Mouse (Mus musculus) kidney, postnatal 0 days (tissue): ENCODE measurements around the gene Gabrb2. TPM values are rescaled to one million over a fixed set of nuclear protein-coding genes. Genes with fewer than 3 reads are reported as not detected.

Experiments used
- ATAC-seq: fragments of 200-750 bp; cut with Nextera tagmentation; replicated peaks from 2 replicates; pipeline ENCODE4 v1.8.0; 2017; ENCODE audit warnings: low read depth, moderate number of reproducible peaks, moderate TSS enrichment, moderate library complexity; ENCODE audit not compliant: low FRiP score
- DNase-seq: peaks from one replicate; pipeline ENCODE4 v3.0.0-alpha.2; 2016; ENCODE audit warnings: low spot score
- H3K27ac ChIP-seq: fragments of 300-500 bp; sonication (generic); 2 replicates; pipeline ENCODE4 v1.5.1; 2014; ENCODE audit warnings: mild to moderate bottlenecking
- H3K27me3 ChIP-seq: fragments of 300-500 bp; sonication (generic); 2 replicates; pipeline ENCODE4 v1.6.1; 2014; ENCODE audit warnings: low read length, mixed read lengths; ENCODE audit not compliant: insufficient read depth
- H3K36me3 ChIP-seq: fragments of 300-500 bp; sonication (generic); 2 replicates; pipeline ENCODE4 v1.6.1; 2014; ENCODE audit warnings: low read length, mixed read lengths; ENCODE audit not compliant: insufficient read depth
- H3K4me1 ChIP-seq: fragments of 300-500 bp; sonication (generic); replicated peaks from 2 replicates; pipeline ENCODE4 v1.6.1; 2014; ENCODE audit warnings: antibody characterized with exemption, low read length, mixed read lengths; ENCODE audit not compliant: insufficient read depth
- H3K4me2 ChIP-seq: fragments of 300-500 bp; sonication (generic); 2 replicates; pipeline ENCODE4 v1.6.1; 2014; ENCODE audit warnings: mild to moderate bottlenecking, low read length, moderate library complexity, mixed read lengths
- H3K4me3 ChIP-seq: fragments of 300-500 bp; sonication (generic); replicated peaks from 2 replicates; pipeline ENCODE4 v1.5.1; 2014; ENCODE audit warnings: low read depth, low read length
- H3K9ac ChIP-seq: fragments of 300-500 bp; sonication (generic); 2 replicates; pipeline ENCODE4 v1.6.1; 2014; ENCODE audit warnings: low read depth, low read length
- H3K9me3 ChIP-seq: fragments of 300-500 bp; sonication (generic); replicated peaks from 2 replicates; pipeline ENCODE4 v1.6.1; 2016; ENCODE audit warnings: low read length, inconsistent platforms, mixed read lengths
- CTCF ChIP-seq: IDR thresholded peaks from 2 replicates; pipeline ENCODE4 v1.5.1; 2016; ENCODE audit warnings: antibody characterized with exemption, low read depth, mild to moderate bottlenecking, moderate library complexity
- WGBS: fragments of 180-500 bp; shearing (Covaris S2); extraction: QIAGEN DNeasy Blood & Tissue Kit; methylation state at CpG from one replicate; pipeline ENCODE4 v1.1.7; 2014; 5-methylcytosine and 5-hydroxymethylcytosine counted together
- polyA plus RNA-seq: library from polyadenylated mRNA; unstranded; fragments of >200 nt; fragmentation: Nextera tagmentation; extraction: Ambion mirVana; gene quantifications from 2 replicates; pipeline ENCODE4 v1.2.1, GENCODE M21; 2015

Gabrb2 gene
- polyA plus RNA-seq, 1 experiment from 2014 or later: 0.37 TPM

GRCm38 (mm10) chr11:42528226-42528881 is 108.8 kb downstream of the Gabrb2 start:
- Histone ChIP-seq H3K4me3 (no peak overlapping the region), H3K9me3 (no peaks in the 10 kb centered on the region), H3K4me2 (no peak overlapping the region), H3K9ac (no peak overlapping the region), H3K27ac (no peak overlapping the region), H3K36me3 (no peaks in the 10 kb centered on the region), H3K4me1 (no peaks in the 10 kb centered on the region), H3K27me3 (no peaks in the 10 kb centered on the region)
- no peak for TF ChIP-seq CTCF
- 95% methylated on average over 3 of the region's 3 CpGs for WGBS
- DNase-seq (no peak), ATAC-seq (no peak)

GRCm38 (mm10) chr11:42532577-42532976 is 113.0 kb downstream of the Gabrb2 start:
- TF ChIP-seq CTCF: no peak
- H3K4me2 ChIP-seq: no peak overlapping the region
- no peak overlapping the region for H3K4me3 ChIP-seq
- DNase-seq: no peak
- no peaks in the 10 kb centered on the region for H3K27me3 ChIP-seq
- H3K27ac ChIP-seq: no peak overlapping the region
- H3K9me3 ChIP-seq: no peaks in the 10 kb centered on the region
- H3K4me1 ChIP-seq: no peaks in the 10 kb centered on the region
- H3K36me3 ChIP-seq: no peaks in the 10 kb centered on the region
- H3K9ac ChIP-seq: no peak overlapping the region
- no peak for ATAC-seq
- 71% methylated on average over 2 of the region's 2 CpGs for WGBS

DNA sequence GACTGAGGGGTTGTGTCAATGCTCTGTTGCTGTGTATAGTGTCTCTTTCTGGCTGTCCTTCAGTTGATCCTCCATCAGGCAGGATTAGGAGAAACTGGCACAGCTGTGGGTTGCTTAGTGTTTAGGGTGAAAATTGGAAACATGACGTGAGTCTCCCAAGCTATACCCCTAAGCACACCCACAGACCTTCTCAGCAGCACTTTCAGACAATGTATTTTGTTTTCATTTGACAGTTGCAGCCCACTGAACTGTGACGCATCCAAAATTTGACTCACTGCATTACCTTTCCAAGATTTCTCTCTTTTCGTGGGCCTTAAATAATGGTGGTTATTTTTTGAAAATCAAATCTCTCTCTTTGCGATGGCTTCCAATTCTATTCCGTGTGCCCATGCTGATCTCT is 115.7 kb downstream of the Gabrb2 start:
- DNase-seq (no peak), ATAC-seq (no peak)
- Histone ChIP-seq H3K9me3 (no peaks in the 10 kb centered on the region), H3K27me3 (no peaks in the 10 kb centered on the region), H3K4me3 (no peak overlapping the region), H3K9ac (no peak overlapping the region), H3K4me1 (no peaks in the 10 kb centered on the region), H3K36me3 (no peaks in the 10 kb centered on the region), H3K27ac (no peak overlapping the region), H3K4me2 (no peak overlapping the region)
- no peak for TF ChIP-seq CTCF
- WGBS: 78% methylated on average over 5 of the region's 5 CpGs

GRCm38 (mm10) chr11:42535861-42536260 is 116.3 kb downstream of the Gabrb2 start:
- Histone ChIP-seq H3K27me3 (no peaks in the 10 kb centered on the region), H3K9ac (no peak overlapping the region), H3K4me2 (no peak overlapping the region), H3K27ac (no peak overlapping the region), H3K4me3 (no peak overlapping the region), H3K4me1 (no peaks in the 10 kb centered on the region), H3K9me3 (no peaks in the 10 kb centered on the region), H3K36me3 (no peaks in the 10 kb centered on the region)
- ATAC-seq (no peak), DNase-seq (no peak)
- 83% methylated on average over 1 of the region's 1 CpGs for WGBS
- TF ChIP-seq CTCF: no peak

GRCm38 (mm10) chr11:42542861-42543260 is 123.3 kb downstream of the Gabrb2 start:
- H3K9me3 ChIP-seq: no peaks in the 10 kb centered on the region
- no peak for DNase-seq
- no peaks in the 10 kb centered on the region for H3K27me3 ChIP-seq
- H3K36me3 ChIP-seq: no peaks in the 10 kb centered on the region
- TF ChIP-seq CTCF: no peak
- ATAC-seq: no peak
- 87% methylated on average over 2 of the region's 2 CpGs for WGBS
- H3K4me1 ChIP-seq: no peaks in the 10 kb centered on the region
- H3K27ac ChIP-seq: no peak overlapping the region
- no peak overlapping the region for H3K4me2 ChIP-seq
- no peak overlapping the region for H3K9ac ChIP-seq
- no peak overlapping the region for H3K4me3 ChIP-seq

DNA sequence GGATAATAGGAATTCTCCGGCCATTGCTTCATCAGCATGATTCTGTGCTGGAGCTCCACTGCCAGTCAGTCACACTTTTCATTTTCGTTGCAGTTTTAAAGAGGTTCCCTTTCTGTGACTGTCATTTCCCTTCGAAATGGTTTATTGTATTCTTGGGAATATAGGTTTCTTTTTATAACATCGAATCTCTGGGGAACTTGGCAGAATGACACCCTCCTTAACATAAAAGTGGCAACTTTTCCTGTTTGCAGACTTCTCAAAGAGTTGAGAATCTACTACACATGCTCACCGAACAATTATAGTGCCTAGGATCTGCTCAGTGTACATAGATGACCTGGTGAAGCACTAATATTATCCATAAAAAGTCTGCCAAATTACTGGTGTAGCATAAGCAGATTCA is 146.5 kb downstream of the Gabrb2 start:
- H3K9me3 ChIP-seq: no peaks in the 10 kb centered on the region
- no peak for TF ChIP-seq CTCF

GRCm38 (mm10) chr11:42571467-42571866 is 151.9 kb downstream of the Gabrb2 start:
- peak; percentile 15 for DNase-seq
- H3K27ac ChIP-seq: no peak overlapping the region
- no peak overlapping the region for H3K9ac ChIP-seq
- H3K9me3 ChIP-seq: no peaks in the 10 kb centered on the region
- no peak for ATAC-seq
- TF ChIP-seq CTCF: no peak
- no peaks in the 10 kb centered on the region for H3K4me1 ChIP-seq
- WGBS: 64% methylated on average over 4 of the region's 4 CpGs
- no peaks in the 10 kb centered on the region for H3K36me3 ChIP-seq
- no peaks in the 10 kb centered on the region for H3K27me3 ChIP-seq
- H3K4me3 ChIP-seq: no peak overlapping the region
- no peak overlapping the region for H3K4me2 ChIP-seq

More for the DNA sequence above, 146.5 kb downstream of the Gabrb2 start:
- no peak for DNase-seq
- Histone ChIP-seq H3K4me2 (no peak overlapping the region), H3K27me3 (no peaks in the 10 kb centered on the region), H3K9ac (no peak overlapping the region), H3K27ac (no peak overlapping the region), H3K36me3 (no peaks in the 10 kb centered on the region), H3K4me3 (no peak overlapping the region), H3K4me1 (no peaks in the 10 kb centered on the region)
- no peak for ATAC-seq
- WGBS: 85% methylated on average over 5 of the region's 5 CpGs
